Mouse (Mus musculus) skeletal muscle tissue, adult 2 months (tissue): Measurements from ENCODE around the gene Szrd1.
A peak's percentile ranks its signal among the peaks of the same experiment; 100 is the strongest.

Source experiments
- DNase-seq: peaks from one replicate; pipeline ENCODE4 v3.0.0-alpha.2; 2012; ENCODE audit warnings: low read depth, low spot score

Szrd1 gene

DNA sequence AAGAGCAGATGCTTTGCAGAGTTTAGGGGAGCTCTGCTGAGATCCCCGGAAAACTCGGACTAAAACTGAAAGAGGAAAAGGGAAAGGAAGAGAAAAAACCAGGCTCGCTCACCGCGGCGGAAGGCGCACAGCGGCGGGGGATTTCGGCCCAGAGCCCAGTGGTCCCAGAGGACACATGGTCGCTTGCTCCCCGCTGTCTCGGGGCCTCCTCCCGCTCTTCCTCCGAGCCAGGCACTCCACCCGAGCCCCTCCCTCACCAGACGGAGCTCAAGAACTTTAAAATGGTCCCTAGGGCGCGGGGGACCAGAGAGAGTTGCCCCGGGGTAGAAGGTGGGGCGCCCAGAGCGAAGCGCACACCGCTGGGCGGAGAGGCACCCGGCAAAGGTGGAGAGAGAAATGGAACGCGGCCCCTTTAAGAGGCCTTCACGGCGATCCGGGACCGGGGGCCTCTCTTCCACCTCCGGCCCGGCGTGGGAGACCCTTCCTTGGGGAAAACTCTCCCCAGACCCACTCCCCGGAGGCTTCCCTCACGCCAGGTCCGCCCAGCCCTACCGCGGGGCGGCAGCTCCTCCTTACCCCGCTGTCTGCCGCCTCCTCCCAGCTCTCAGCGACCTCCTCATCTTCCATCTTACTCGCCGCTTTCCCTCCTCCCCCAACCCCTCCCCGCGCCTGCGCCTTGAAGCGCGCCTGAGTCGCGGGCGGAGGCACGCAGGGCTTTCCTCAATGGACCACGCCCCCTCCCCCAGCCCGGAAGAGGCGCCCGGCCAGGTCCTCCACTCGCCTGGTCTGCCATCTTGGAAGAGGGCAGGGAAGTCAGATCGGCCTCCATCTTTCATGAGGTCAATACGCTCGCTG, at the start of gene Szrd1:
Szrd1 (minus strand) TSS at position 660 of the 855 bp plus-strand sequence.
- DNase-seq = peak; percentile 97

DNA sequence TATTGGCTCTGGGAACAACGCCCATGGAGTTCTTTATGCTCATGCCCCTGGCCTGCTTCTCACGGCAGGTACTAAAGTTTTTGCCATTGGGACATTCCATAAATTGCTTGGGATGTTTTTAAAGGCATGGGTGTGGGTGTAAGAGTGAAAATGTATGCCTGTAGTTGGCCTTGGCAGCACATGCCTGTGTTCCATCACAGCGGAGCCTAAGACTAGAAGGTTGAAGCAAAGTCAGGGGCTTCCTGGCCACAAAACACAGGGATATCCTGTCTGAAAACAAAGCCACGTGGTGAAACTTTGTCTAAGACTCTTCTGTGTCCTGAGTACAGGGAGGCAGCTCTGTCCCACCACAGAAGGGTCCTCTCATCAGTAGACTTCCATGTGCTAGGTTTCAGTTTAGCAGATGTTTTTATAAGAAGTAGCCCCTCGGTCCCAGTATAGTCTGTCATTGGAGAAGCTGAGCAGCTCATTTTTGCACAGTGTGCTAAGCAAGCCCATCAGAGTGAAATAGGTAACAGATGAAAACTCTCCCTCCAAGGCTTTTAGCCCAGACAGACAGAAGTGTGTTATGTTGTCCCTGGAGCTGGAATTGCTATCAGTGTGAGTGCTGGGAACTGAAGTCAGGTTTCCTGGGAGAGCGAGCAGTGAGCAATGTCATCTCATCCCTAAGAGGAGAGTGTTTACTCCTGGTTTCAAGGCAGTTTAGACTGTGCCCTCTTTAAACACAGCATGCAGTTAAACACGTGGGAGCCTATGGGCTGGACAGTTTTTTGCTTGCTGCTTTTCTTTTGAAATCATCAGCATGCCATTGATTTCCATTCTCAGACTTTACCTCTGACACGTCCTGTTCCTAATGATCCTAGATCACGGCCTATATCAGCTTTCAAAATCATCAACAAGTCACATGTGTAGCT, 47.6 kb upstream of the Szrd1 start:
- no peak for DNase-seq

DNA sequence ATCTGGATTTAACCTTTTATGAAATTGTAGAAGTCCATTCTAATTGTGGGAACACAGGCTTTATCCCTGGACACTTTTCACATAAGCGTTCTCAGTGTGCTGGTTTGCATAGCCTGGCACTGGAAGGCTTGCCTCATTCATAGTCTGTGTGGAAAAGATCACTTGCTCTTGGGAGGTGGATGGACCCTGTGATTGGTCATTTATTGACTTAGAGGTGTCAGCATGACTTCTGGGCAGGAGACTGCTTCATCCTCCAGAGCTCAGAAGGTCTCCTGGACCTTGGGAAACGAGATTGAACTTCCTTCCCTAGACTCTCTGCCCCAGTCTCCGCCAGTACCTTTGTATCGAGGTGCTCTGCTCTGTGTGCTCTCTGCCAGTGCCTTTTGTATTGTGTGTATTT, 44.9 kb upstream of the Szrd1 start:
- DNase-seq = no peak

GRCm38 (mm10) chr4:141183932-141184331, 44.4 kb upstream of the Szrd1 start:
- DNase-seq = no peak

GRCm38 (mm10) chr4:141181981-141182380, 42.4 kb upstream of the Szrd1 start:
- DNase-seq = no peak

- no peak for DNase-seq
Observed at GRCm38 (mm10) chr4:141180831-141181230, 41.3 kb upstream of the Szrd1 start.

DNA sequence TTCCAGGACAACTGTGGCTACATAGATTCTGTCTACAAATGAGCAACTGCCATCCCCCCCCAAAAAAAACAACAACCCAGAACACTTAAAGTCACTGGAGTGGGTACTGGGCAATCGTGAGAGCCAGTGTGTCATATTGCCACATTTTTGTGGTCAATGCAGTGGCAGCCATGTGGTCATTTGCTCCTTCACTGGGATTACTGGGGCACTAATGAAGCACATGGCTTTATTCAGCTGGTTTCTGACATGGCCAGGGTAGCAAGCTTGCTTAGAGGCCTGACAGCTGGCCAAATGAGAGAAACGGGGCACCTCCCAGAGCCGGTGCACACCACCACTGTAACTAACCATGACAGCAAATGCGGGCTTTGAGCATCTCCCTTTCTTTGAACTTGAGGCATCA, 38.9 kb upstream of the Szrd1 start:
- DNase-seq = no peak

DNA sequence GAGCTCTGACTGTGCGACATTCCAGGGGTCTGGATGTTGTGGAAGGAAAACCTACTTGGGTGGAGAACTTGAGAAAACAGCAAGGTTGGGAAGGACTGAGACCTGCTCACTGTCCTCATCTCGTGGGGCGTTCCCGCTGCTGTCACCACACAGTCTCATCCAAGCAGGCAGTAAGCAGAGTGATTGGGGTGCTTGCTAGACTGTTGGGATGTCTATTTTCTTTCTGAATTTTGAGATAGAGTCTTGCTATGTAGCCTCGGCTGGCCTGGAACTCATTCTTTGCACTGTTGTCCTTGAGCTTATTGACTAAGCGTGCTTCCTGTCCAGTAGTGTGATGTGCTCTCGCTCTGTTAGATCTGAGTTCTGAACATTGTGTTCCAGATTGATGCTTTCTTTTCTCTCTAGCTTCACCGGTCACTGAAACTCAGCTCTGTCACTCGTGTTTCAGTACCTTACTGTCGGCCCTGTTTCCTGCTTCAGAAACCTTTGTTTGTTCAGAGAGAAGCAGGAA, 36.8 kb upstream of the Szrd1 start:
- DNase-seq = no peak

GRCm38 (mm10) chr4:141175783-141176182, 36.2 kb upstream of the Szrd1 start:
- peak; percentile 38 for DNase-seq

DNA sequence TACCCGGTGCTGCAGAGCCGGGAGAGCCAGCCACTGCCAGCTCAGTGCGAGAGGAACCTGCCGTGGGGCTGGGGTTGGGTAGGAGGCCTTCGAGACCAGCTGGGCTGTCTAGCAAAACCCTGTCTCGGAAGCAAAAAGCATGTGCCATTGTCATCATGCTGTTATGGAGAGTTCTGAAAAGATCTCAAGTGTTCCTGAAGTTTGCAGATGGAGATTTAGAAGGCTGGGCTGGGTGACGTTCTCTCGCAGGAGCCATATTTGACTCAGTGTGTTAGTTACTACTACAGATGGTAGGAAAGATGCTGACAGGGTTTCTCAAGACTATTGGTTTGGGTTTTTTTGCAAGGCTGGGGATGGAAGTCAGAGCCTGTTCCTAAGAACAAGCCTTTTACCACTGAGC, 32.5 kb upstream of the Szrd1 start:
- no peak for DNase-seq

- DNase-seq = no peak
Observed at GRCm38 (mm10) chr4:141167156-141167555, 27.6 kb upstream of the Szrd1 start.

- no peak for DNase-seq
Observed at GRCm38 (mm10) chr4:141165744-141166292, 26.2 kb upstream of the Szrd1 start.

GRCm38 (mm10) chr4:141163729-141164128, 24.2 kb upstream of the Szrd1 start:
- DNase-seq = no peak

- no peak for DNase-seq
Observed at GRCm38 (mm10) chr4:141161699-141162208, 22.2 kb upstream of the Szrd1 start.

DNA sequence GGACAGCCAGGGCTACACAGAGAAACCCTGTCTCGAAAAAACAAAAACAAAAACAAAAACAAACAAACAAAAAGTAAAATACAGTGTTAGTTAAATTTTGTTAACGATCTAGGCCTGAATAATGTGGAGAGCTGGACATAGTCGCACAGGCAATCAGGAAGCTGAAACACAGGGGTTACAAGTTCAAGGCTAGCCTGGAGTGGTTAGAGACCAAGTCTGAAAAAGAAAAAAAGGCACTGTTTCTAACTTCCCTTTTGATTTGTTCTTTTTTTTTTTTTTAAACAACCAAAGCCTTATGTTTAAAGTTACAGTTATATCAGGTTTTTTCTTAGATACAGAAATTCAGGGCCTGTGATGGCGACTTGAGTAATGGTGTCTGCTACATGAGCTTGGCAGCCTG, 20.6 kb upstream of the Szrd1 start:
- DNase-seq = no peak

- DNase-seq = no peak
Observed at GRCm38 (mm10) chr4:141159666-141160065, 20.1 kb upstream of the Szrd1 start.

- no peak for DNase-seq
Observed at GRCm38 (mm10) chr4:141159093-141159492, 19.5 kb upstream of the Szrd1 start.

GRCm38 (mm10) chr4:141158609-141159008, 19.0 kb upstream of the Szrd1 start:
- no peak for DNase-seq

- DNase-seq = no peak
Observed at GRCm38 (mm10) chr4:141157485-141157884, 17.9 kb upstream of the Szrd1 start.

GRCm38 (mm10) chr4:141149116-141149515, 9.5 kb upstream of the Szrd1 start:
- DNase-seq = no peak

DNA sequence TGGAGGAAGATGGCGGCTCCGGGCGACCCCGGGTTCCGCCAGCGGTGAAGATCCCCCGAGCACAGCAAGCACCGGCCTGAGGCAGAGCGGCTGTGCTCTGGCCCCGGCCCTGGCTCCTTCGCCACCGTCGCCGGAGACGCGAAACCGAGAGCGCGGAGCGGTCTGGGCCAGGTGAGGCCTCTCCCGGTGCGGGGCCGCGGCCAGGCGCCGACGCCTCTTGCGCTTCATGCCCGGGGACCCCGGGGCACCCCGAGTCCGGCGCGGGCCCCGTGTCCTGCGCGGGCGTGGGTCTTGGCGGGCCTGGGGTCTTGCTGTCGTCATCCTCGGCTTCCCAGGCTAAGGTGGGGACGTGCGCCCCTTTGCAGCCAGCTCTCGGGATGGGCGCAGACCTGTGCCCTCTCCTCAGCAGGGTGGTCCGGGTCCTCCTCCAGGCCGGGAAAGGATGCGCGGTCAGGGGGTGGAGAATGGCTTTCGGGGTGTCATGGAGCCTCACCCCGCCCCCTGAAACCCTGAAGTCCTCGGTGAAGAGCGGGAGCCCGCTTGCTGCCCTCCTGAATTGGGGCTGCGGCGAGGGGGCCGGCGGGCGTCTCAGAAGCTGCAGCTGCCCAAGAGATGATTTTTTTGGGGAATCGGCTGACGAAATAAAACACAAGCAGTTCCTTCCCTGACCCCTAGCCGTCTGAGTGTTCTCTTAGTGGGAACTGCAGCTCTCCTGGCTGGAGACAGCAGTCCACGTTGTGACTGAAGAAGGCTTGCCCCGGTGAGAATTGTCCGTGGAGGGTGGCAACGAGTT, 8.6 kb upstream of the Szrd1 start:
- no peak for DNase-seq
